Mouse (Mus musculus): Measurements from ENCODE around the gene Cdx2. TPM values are rescaled to one million over a fixed set of nuclear protein-coding genes. Genes with fewer than 3 reads are reported as not detected.

The Cdx2 gene
- polyA plus RNA-seq, 1 experiment from 2014 or later, result not detected

DNA sequence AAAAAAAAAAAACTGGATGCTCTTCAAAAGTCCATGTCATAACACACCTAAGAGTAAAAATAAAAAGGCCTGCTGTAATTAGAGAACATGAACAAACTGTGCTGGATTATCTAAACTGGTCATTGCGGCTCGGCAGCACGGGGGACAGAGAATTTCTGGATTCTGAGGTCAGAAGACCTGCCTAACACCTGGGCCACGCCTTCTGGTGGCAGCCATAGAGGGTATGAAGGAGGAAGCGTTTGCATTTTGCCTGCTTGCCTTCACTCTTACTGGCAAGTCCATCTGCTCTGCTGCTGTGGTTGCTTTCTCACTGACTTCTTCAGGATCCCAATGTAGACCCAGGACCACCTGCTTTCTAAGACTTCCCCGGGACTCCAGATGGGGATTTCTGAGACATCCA lies 35.8 kb upstream of the Cdx2 start:
- WGBS, result 94% methylated on average over 6 of the region's 6 CpGs
- H3K9me3 ChIP-seq (ENCODE audit: control insufficient read depth, low read length), result no peaks in the 10 kb centered on the region
- H3K4me1 ChIP-seq (ENCODE audit: control insufficient read depth, insufficient read depth, low read length), result 0 out of 2 replicates have a peak, but pooled peaks cover 4% of the 10 kb centered on the region

DNA sequence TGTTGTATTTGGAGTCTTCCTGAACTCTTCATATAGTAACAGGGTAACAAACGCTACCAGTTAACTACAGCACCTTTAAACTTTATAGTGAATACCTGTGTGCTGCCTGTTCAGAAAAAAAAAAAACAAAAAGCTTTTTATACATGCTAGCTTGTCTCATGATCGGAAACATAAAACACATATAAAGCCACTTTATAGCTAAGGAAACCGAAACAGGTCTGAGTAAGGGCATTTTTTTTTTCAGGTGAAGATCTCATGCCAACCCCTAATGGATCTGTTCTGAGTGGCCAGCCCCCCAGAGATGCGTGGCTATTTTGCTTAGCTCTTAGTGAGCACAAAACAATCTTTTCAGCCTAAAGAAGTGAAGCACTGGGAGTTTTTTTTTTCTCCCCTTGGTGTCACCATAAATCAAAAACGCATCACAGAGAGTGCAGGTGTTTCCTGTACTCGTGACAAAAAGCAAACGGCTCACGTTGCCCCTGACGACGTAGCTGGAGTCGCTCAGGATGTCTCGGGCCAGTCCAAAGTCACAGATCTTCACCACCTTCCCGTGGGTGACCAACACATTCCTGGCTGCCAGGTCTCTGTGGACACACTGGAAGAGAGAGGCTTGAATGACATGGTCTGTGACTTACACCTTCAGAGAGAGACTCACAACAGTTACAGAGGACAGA lies 33.8 kb upstream of the Cdx2 start:
- H3K9ac ChIP-seq (ENCODE audit: low read length), result no peak overlapping the region
- no peaks in the 10 kb centered on the region for H3K9me3 ChIP-seq (ENCODE audit: control insufficient read depth, low read length)
- H3K4me1 ChIP-seq (ENCODE audit: control insufficient read depth, insufficient read depth, low read length), result no peaks in the 10 kb centered on the region
- DNase-seq (ENCODE audit: low spot score), result no peak
- WGBS, result 52% methylated on average over 13 of the region's 13 CpGs
- H3K27ac ChIP-seq (replicated peaks; ENCODE audit: low read depth, low read length), result no peak overlapping the region
- H3K36me3 ChIP-seq (ENCODE audit: control insufficient read depth, insufficient read depth, low read length), result no peaks in the 10 kb centered on the region
- no peak overlapping the region for H3K4me2 ChIP-seq (ENCODE audit: low read depth, severe bottlenecking)
- H3K4me3 ChIP-seq (ENCODE audit: low read depth, low read length), result no peak overlapping the region
- no peaks in the 10 kb centered on the region for H3K27me3 ChIP-seq (ENCODE audit: control insufficient read depth, insufficient read depth, low read length)
- no peak for ATAC-seq (ENCODE audit: insufficient number of reproducible peaks, low FRiP score, low TSS enrichment, low read depth)

More for the DNA sequence above, 35.8 kb upstream of the Cdx2 start:
- H3K4me2 ChIP-seq (ENCODE audit: low read depth, severe bottlenecking), result no peak overlapping the region
- ATAC-seq (ENCODE audit: insufficient number of reproducible peaks, low FRiP score, low TSS enrichment, low read depth) (no peak), DNase-seq (ENCODE audit: low spot score) (no peak)
- no peaks in the 10 kb centered on the region for H3K27me3 ChIP-seq (ENCODE audit: control insufficient read depth, insufficient read depth, low read length)
- no peak overlapping the region for H3K4me3 ChIP-seq (ENCODE audit: low read depth, low read length)
- no peak overlapping the region for H3K27ac ChIP-seq (replicated peaks; ENCODE audit: low read depth, low read length)
- H3K9ac ChIP-seq (ENCODE audit: low read length), result no peak overlapping the region
- H3K36me3 ChIP-seq (ENCODE audit: control insufficient read depth, insufficient read depth, low read length), result no peaks in the 10 kb centered on the region

DNA sequence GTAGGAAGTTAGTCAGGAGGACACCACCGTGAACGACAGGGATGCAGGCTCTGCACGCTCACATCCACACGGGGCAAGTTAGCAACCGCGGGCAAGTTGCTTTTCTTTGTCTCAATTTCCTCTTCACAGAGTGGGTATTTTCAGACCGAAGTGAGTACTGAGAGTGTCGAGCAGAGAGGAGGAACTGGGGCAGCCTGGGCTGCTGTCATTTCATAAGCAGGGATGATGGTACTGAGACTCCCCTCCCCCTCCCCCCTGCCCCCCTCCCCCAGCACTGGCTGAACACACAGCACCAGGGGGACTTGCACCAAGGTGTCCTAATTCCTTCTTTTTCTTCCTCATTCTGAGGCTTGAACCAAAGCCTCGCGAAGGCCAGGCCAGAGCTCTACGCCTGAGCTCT lies 32.5 kb upstream of the Cdx2 start:
- H3K4me1 ChIP-seq (ENCODE audit: control insufficient read depth, insufficient read depth, low read length), result peaks cover under 1% of the 10 kb centered on the region; the same call in 1 of the 2 replicates
- H3K9ac ChIP-seq (ENCODE audit: low read length), result no peak overlapping the region
- 86% methylated on average over 11 of the region's 11 CpGs for WGBS
- no peaks in the 10 kb centered on the region for H3K36me3 ChIP-seq (ENCODE audit: control insufficient read depth, insufficient read depth, low read length)
- H3K4me2 ChIP-seq (ENCODE audit: low read depth, severe bottlenecking), result no peak overlapping the region
- ATAC-seq (ENCODE audit: insufficient number of reproducible peaks, low FRiP score, low TSS enrichment, low read depth) (no peak), DNase-seq (ENCODE audit: low spot score) (no peak)
- no peak overlapping the region for H3K27ac ChIP-seq (replicated peaks; ENCODE audit: low read depth, low read length)
- H3K9me3 ChIP-seq (ENCODE audit: control insufficient read depth, low read length), result no peaks in the 10 kb centered on the region
- H3K4me3 ChIP-seq (ENCODE audit: low read depth, low read length), result no peak overlapping the region
- H3K27me3 ChIP-seq (ENCODE audit: control insufficient read depth, insufficient read depth, low read length), result no peaks in the 10 kb centered on the region

DNA sequence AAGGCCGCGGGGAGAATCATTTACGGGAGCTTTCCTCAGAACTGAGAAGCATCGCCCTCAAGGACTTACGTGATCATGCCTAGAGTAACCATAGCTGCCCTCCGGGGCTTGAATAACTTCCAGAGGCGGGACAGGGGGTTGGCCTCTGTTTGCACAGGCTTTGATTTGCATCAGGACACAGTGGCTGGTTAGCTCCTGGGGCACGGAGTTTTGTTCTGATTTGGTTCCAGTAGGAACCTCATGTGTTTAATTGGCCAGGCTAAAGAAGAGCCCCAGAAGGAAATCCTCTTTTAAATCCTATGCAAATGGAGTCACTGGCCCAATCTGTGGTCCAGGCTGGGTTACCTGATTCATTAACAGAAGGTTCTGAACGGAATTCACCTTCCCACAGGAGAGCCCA lies 31.9 kb upstream of the Cdx2 start:
- DNase-seq (ENCODE audit: low spot score) (no peak), ATAC-seq (ENCODE audit: insufficient number of reproducible peaks, low FRiP score, low TSS enrichment, low read depth) (no peak)
- Histone ChIP-seq H3K9me3 (ENCODE audit: control insufficient read depth, low read length) (no peaks in the 10 kb centered on the region), H3K9ac (ENCODE audit: low read length) (no peak overlapping the region), H3K36me3 (ENCODE audit: control insufficient read depth, insufficient read depth, low read length) (no peaks in the 10 kb centered on the region), H3K27ac (replicated peaks; ENCODE audit: low read depth, low read length) (no peak overlapping the region), H3K4me3 (ENCODE audit: low read depth, low read length) (no peak overlapping the region), H3K27me3 (ENCODE audit: control insufficient read depth, insufficient read depth, low read length) (no peaks in the 10 kb centered on the region), H3K4me2 (ENCODE audit: low read depth, severe bottlenecking) (no peak overlapping the region), H3K4me1 (ENCODE audit: control insufficient read depth, insufficient read depth, low read length) (peaks cover 4% of the 10 kb centered on the region; the same call in 1 of the 2 replicates)
- WGBS, result 72% methylated on average over 9 of the region's 9 CpGs

DNA sequence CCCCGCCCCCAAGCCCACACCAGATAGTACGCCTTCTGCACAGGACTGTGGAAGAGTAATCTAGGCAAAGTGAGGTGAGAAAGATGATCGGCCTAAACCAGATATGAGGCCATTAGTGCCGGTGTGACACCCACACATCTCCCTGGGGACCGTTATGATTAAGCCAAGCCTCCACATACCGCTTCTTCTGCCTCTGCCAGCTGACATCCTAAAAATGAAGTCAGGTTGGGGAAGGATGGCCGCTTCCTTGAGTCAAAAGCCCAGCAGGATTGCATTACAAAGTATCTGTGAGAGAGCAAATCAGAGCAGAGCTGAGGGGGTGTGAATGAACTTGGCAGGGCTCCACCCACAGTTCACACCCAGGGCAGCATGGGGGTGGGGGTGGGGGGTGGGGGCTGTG lies 25.6 kb upstream of the Cdx2 start:
- Histone ChIP-seq H3K27me3 (ENCODE audit: control insufficient read depth, insufficient read depth, low read length) (no peaks in the 10 kb centered on the region), H3K4me1 (ENCODE audit: control insufficient read depth, insufficient read depth, low read length) (peaks cover 4% of the 10 kb centered on the region; the same call in 1 of the 2 replicates), H3K9ac (ENCODE audit: low read length) (no peak overlapping the region), H3K9me3 (ENCODE audit: control insufficient read depth, low read length) (no peaks in the 10 kb centered on the region), H3K27ac (replicated peaks; ENCODE audit: low read depth, low read length) (no peak overlapping the region), H3K4me2 (ENCODE audit: low read depth, severe bottlenecking) (no peak overlapping the region), H3K36me3 (ENCODE audit: control insufficient read depth, insufficient read depth, low read length) (no peaks in the 10 kb centered on the region), H3K4me3 (ENCODE audit: low read depth, low read length) (no peak overlapping the region)
- 36% methylated on average over 7 of the region's 7 CpGs for WGBS
- ATAC-seq (ENCODE audit: insufficient number of reproducible peaks, low FRiP score, low TSS enrichment, low read depth), result no peak
- DNase-seq (ENCODE audit: low spot score), result no peak

DNA sequence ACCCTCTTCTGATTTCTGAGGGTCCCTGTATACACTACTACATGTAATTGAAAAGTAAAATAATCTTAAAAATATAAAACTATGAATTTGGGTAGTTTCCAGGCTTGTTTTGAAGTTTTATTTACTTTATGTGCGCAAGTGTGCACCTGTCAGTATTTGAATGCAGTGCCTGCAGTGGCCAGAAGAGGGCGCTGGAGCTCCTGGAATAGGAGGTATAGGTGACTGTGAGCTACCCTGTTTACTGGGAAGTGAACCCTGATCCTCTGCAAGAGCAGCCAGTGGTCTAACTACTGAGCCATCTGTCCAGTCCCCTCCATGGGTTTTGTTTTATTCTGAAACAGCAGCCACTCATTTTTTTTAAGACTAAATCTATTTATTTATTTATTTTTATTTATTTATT lies 24.5 kb upstream of the Cdx2 start:
- 41% methylated on average over 2 of the region's 2 CpGs for WGBS
- H3K27me3 ChIP-seq (ENCODE audit: control insufficient read depth, insufficient read depth, low read length), result no peaks in the 10 kb centered on the region
- no peak overlapping the region for H3K27ac ChIP-seq (replicated peaks; ENCODE audit: low read depth, low read length)
- no peak overlapping the region for H3K4me3 ChIP-seq (ENCODE audit: low read depth, low read length)
- no peaks in the 10 kb centered on the region for H3K36me3 ChIP-seq (ENCODE audit: control insufficient read depth, insufficient read depth, low read length)
- no peak overlapping the region for H3K9ac ChIP-seq (ENCODE audit: low read length)
- H3K4me1 ChIP-seq (ENCODE audit: control insufficient read depth, insufficient read depth, low read length), result peaks cover 4% of the 10 kb centered on the region; the same call in 1 of the 2 replicates
- no peaks in the 10 kb centered on the region for H3K9me3 ChIP-seq (ENCODE audit: control insufficient read depth, low read length)
- no peak overlapping the region for H3K4me2 ChIP-seq (ENCODE audit: low read depth, severe bottlenecking)
- ATAC-seq (ENCODE audit: insufficient number of reproducible peaks, low FRiP score, low TSS enrichment, low read depth) (no peak), DNase-seq (ENCODE audit: low spot score) (peak; percentile 84)

DNA sequence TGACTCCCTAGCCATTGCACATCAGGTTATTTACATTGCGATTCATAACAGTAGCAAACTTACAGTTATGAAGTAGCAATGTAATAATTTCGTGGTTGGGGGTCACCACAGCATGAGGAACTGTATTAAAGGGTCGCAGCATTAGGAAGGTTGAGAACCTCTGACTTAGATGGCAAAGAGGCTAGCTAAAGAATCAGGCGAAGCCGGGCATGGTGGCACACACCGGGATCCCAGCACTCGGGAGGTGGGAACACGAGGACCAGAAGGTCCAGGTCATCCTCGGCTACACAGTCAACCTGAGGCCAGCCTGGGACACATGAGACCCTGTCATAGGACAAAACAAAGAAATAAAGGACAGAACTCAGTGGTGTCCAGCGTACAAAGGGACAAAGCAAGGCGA lies 22.9 kb upstream of the Cdx2 start:
- no peak overlapping the region for H3K4me2 ChIP-seq (ENCODE audit: low read depth, severe bottlenecking)
- no peaks in the 10 kb centered on the region for H3K36me3 ChIP-seq (ENCODE audit: control insufficient read depth, insufficient read depth, low read length)
- H3K9ac ChIP-seq (ENCODE audit: low read length), result no peak overlapping the region
- no peak overlapping the region for H3K4me3 ChIP-seq (ENCODE audit: low read depth, low read length)
- DNase-seq (ENCODE audit: low spot score) (no peak), ATAC-seq (ENCODE audit: insufficient number of reproducible peaks, low FRiP score, low TSS enrichment, low read depth) (no peak)
- WGBS, result 89% methylated on average over 11 of the region's 11 CpGs
- H3K9me3 ChIP-seq (ENCODE audit: control insufficient read depth, low read length), result no peaks in the 10 kb centered on the region
- no peak overlapping the region for H3K27ac ChIP-seq (replicated peaks; ENCODE audit: low read depth, low read length)
- H3K4me1 ChIP-seq (ENCODE audit: control insufficient read depth, insufficient read depth, low read length), result peaks cover 4% of the 10 kb centered on the region; the same call in 1 of the 2 replicates
- H3K27me3 ChIP-seq (ENCODE audit: control insufficient read depth, insufficient read depth, low read length), result no peaks in the 10 kb centered on the region

DNA sequence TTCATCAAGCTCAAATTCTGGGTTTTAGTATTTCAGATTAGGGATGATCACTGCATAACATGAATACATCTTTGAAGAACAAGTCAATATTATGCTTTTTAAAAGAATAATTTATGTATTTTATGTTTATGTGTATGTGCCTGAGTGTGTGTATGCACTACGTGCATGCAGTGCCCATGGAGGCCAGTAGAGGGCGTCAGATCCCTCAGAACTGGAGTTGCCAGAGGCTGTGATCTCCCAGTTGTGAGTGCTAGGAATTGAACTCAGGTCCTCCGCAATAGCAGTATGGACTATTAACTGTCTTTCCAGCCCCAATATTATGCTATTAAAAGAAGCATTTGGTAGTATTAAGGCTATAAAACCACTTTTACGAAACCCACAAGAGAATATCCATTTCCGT lies 20.6 kb upstream of the Cdx2 start:
- ATAC-seq (ENCODE audit: insufficient number of reproducible peaks, low FRiP score, low TSS enrichment, low read depth), result no peak
- WGBS, result 85% methylated on average over 5 of the region's 5 CpGs
- no peak overlapping the region for H3K27ac ChIP-seq (replicated peaks; ENCODE audit: low read depth, low read length)
- H3K27me3 ChIP-seq (ENCODE audit: control insufficient read depth, insufficient read depth, low read length), result no peaks in the 10 kb centered on the region
- DNase-seq (ENCODE audit: low spot score), result no peak
- no peaks in the 10 kb centered on the region for H3K36me3 ChIP-seq (ENCODE audit: control insufficient read depth, insufficient read depth, low read length)
- H3K4me1 ChIP-seq (ENCODE audit: control insufficient read depth, insufficient read depth, low read length), result no peaks in the 10 kb centered on the region
- H3K4me3 ChIP-seq (ENCODE audit: low read depth, low read length), result no peak overlapping the region
- H3K4me2 ChIP-seq (ENCODE audit: low read depth, severe bottlenecking), result no peak overlapping the region
- no peaks in the 10 kb centered on the region for H3K9me3 ChIP-seq (ENCODE audit: control insufficient read depth, low read length)
- no peak overlapping the region for H3K9ac ChIP-seq (ENCODE audit: low read length)

DNA sequence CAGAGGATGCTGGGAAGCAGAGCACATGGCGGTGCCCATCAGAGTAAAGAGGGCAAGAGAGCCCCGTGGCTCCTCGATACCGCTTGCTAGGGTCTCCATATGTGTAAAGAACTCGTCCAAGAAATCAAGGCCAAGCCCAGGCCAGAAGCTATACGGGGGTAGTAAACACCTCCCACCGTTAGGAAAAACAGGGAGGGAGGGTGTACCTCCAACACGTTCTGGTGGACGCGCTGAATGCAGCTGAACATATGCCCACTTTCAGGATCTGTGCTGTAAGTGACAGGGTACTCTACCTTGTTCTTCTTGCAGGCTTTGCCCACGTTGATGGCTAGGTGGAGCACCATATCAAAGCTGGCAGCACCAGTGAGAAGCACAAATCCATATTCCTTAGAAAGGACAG lies 18.9 kb upstream of the Cdx2 start:
- H3K27ac ChIP-seq (replicated peaks; ENCODE audit: low read depth, low read length), result no peak overlapping the region
- peaks cover 5% of the 10 kb centered on the region; the same call in 1 of the 2 replicates for H3K27me3 ChIP-seq (ENCODE audit: control insufficient read depth, insufficient read depth, low read length)
- no peaks in the 10 kb centered on the region for H3K36me3 ChIP-seq (ENCODE audit: control insufficient read depth, insufficient read depth, low read length)
- DNase-seq (ENCODE audit: low spot score) (no peak), ATAC-seq (ENCODE audit: insufficient number of reproducible peaks, low FRiP score, low TSS enrichment, low read depth) (no peak)
- no peaks in the 10 kb centered on the region for H3K4me1 ChIP-seq (ENCODE audit: control insufficient read depth, insufficient read depth, low read length)
- H3K4me2 ChIP-seq (ENCODE audit: low read depth, severe bottlenecking), result no peak overlapping the region
- no peak overlapping the region for H3K9ac ChIP-seq (ENCODE audit: low read length)
- H3K4me3 ChIP-seq (ENCODE audit: low read depth, low read length), result no peak overlapping the region
- WGBS, result 73% methylated on average over 11 of the region's 11 CpGs
- no peaks in the 10 kb centered on the region for H3K9me3 ChIP-seq (ENCODE audit: control insufficient read depth, low read length)
